Mouse (Mus musculus): Measurements from ENCODE around the gene Sh2d1b1.

DNA sequence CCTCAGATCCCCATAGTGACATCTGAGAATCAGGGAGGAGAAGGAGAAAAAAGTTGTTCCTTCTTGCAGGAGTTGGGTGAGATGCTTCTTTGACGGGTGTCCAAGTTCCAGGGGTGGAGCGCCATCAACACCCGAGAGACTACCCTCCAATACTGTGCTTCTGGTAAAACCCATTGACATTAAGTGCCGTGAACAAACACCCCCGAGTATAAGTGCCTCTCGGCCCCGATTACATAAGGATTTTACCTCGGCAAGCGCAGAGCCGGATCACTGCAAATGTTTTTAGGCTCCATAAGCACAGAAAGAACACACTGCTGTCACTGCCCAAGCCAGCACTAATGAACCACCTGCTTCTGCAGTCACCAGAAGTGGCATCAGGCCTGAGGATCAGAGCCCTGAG, 45.9 kb downstream of the Sh2d1b1 start:
- no peak for TF ChIP-seq CTCF (IDR thresholded peaks at IDR 0.05; ENCODE audit: insufficient read depth, low read length)
- TF ChIP-seq POLR2A (IDR thresholded peaks at IDR 0.05; ENCODE audit: borderline replicate concordance, extremely low read depth, low read depth, low read length) = no peak

Data from lung, adult 2 months (tissue).